Mouse (Mus musculus): ENCODE data around the gene Dennd5a.

GRCm38 (mm10) chr7:109924965-109925364 lies 35.3 kb downstream of the Dennd5a start:
- no peak for TF ChIP-seq POLR2A (IDR thresholded peaks at IDR 0.05; ENCODE audit: borderline replicate concordance, extremely low read depth, insufficient read depth, insufficient read length, poor library complexity, severe bottlenecking)
- TF ChIP-seq CTCF (IDR thresholded peaks at IDR 0.05; ENCODE audit: borderline replicate concordance, extremely low read depth, insufficient read depth, insufficient read length), result no peak

Data from brain, embryonic 14.5 days (tissue).